Mouse (Mus musculus) lung, adult 2 months (tissue): ENCODE results near the gene Ncam1. TPM values are rescaled to one million over a fixed set of nuclear protein-coding genes. Genes with fewer than 3 reads are reported as not detected.

Source experiments
- DNase-seq: peaks from one replicate; pipeline ENCODE4 v3.0.0; 2022
- H3K4me1 ChIP-seq: fragments of 200-500 bp; 2 replicates; pipeline ENCODE4 v1.6.1; 2011; ENCODE audit warnings: low read length; ENCODE audit not compliant: control insufficient read depth, insufficient read depth
- H3K4me3 ChIP-seq: fragments of 200-500 bp; replicated peaks from 2 replicates; pipeline ENCODE3; 2011; ENCODE audit warnings: low read depth, mild to moderate bottlenecking, control low read depth, low read length; ENCODE audit errors: extremely low read depth
- CTCF ChIP-seq: fragments of 200-500 bp; IDR thresholded peaks from 2 replicates; pipeline ENCODE4 v1.5.1; 2011; ENCODE audit warnings: mild to moderate bottlenecking, low read length, control low read depth; ENCODE audit not compliant: insufficient read depth
- POLR2A ChIP-seq: fragments of 200-500 bp; IDR thresholded peaks from 2 replicates; pipeline ENCODE4 v1.6.1; 2011; ENCODE audit warnings: low read depth, mild to moderate bottlenecking, control low read depth, low read length, borderline replicate concordance; ENCODE audit errors: extremely low read depth
- WGBS: fragments of 180-500 bp; shearing (Covaris S2); methylation state at CpG from one replicate; pipeline ENCODE4 v1.1.7; 2018; 5-methylcytosine and 5-hydroxymethylcytosine counted together
- polyA plus RNA-seq: library from polyadenylated mRNA; depleted of rRNA; stranded (reverse); fragments of >200 nt; gene quantifications from 2 replicates; pipeline ENCODE4 v1.2.3, GENCODE M21; 2012

Gene Ncam1
- polyA plus RNA-seq, 1 experiment: 1.5 TPM

DNA sequence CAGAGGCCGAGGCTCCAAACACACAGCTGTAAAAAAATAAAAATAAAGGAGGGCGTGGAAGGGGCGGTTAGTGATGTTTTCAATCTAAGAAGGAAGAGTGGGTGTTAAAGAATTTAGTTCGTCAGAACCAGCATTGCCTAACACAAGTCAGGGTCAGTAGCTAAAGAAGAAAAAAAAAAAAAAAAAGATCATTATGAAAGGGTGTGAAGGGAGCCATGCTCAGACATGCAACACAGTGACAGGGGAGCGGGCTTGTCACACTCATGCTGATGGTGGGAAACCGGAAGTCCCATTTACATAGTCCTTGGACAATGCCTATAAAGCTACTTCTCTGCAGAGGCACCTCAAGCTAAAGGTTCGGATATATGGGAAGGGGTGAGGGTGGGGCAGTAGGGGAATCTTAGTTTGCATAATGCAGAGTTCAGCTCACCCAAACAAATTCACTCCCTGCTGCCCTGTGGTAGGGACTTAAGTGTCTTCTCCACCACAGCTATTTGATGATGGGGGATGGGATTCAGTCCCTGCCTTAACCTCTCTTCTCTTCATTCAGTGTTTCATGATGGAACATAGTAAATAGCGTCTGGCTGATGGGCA, 269.3 kb downstream of the Ncam1 start:
- TF ChIP-seq CTCF (no peak), POLR2A (no peak)
- WGBS: 66% methylated on average over 8 of the region's 8 CpGs

DNA sequence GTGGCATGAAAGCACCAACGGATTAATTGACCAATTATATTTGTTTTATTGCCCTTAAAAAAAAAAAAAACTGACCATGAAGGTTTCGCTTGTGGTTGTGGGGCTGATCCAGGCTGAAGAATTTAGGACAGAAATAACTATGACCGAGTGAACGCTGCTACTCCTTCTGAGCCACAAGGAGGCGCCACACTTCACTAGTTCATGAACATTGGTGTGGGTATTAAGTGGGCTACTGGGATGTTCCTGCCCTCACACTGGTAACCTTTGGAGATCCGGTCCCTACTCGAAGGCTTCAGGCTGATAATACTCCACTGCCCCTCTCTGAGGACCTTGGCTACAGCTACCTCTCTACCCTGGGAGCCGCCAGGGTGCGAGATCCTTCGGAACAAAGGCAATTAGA, 269.8 kb downstream of the Ncam1 start:
- TF ChIP-seq CTCF (no peak), POLR2A (no peak)
- no peak overlapping the region for H3K4me3 ChIP-seq
- no peaks in the 10 kb centered on the region for H3K4me1 ChIP-seq
- no peak for DNase-seq
- WGBS: 62% methylated on average over 10 of the region's 10 CpGs

More for the DNA sequence above, 269.3 kb downstream of the Ncam1 start:
- no peak for DNase-seq
- H3K4me3 ChIP-seq: no peak overlapping the region
- H3K4me1 ChIP-seq: no peaks in the 10 kb centered on the region

DNA sequence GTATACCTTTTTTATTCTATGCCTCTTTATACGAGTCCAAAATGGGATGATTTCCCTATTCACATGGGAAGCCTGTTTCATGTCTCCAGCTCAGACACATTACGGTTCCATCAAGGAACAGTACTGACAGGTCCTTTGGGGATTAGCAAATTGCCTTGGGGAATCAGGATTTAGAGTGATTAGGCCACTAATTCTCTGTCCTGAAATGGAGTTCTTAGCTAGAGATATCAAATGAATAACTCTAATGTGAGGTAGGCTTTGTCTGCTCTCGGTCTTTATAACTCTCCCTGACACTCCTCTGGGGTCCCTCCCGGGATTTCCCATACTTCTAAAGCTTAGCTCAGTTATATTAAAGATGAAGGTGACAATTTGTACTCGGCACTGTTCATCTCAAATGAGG, 270.7 kb downstream of the Ncam1 start:
- 87% methylated on average over 5 of the region's 5 CpGs for WGBS
- no peaks in the 10 kb centered on the region for H3K4me1 ChIP-seq
- H3K4me3 ChIP-seq: no peak overlapping the region
- TF ChIP-seq POLR2A: no peak
- no peak for TF ChIP-seq CTCF
- no peak for DNase-seq

DNA sequence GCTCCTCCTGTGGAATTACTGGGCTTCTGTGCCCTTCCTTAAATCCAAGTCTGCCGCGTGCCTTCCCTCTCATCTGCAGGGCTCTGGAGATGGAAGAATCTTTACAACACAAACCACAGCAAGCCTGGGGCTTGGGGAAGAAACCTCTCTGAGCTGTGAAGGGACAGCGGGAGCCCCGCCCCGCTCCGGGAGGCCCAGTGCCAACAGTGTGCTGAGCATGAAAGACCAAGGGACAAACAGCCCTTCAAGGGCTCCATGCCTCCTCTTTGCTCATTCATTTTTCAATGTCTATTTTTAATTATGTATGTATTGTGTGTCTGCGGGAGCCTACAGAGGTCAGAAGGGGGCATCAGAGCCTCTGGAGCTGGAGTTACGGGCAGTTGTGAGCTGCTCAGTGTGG, 271.4 kb downstream of the Ncam1 start:
- DNase-seq: no peak
- 81% methylated on average over 8 of the region's 8 CpGs for WGBS
- Histone ChIP-seq H3K4me3 (no peak overlapping the region), H3K4me1 (no peaks in the 10 kb centered on the region)
- TF ChIP-seq POLR2A (no peak), CTCF (no peak)

GRCm38 (mm10) chr9:49524721-49525120, 274.0 kb downstream of the Ncam1 start:
- no peak for TF ChIP-seq CTCF
- no peak for TF ChIP-seq POLR2A
- H3K4me3 ChIP-seq: no peak overlapping the region
- 75% methylated on average over 9 of the region's 9 CpGs for WGBS
- no peak for DNase-seq
- no peaks in the 10 kb centered on the region for H3K4me1 ChIP-seq

- DNase-seq: no peak
- Histone ChIP-seq H3K4me3 (no peak overlapping the region), H3K4me1 (no peaks in the 10 kb centered on the region)
- 84% methylated on average over 9 of the region's 9 CpGs for WGBS
- TF ChIP-seq CTCF: no peak
- TF ChIP-seq POLR2A: no peak
These were observed 274.8 kb downstream of the Ncam1 start for GRCm38 (mm10) chr9:49523881-49524280.

- Histone ChIP-seq H3K4me1 (no peaks in the 10 kb centered on the region), H3K4me3 (no peak overlapping the region)
- no peak for TF ChIP-seq POLR2A
- no peak for TF ChIP-seq CTCF
- 63% methylated on average over 2 of the region's 2 CpGs for WGBS
- DNase-seq: no peak
These were observed 284.4 kb downstream of the Ncam1 start for GRCm38 (mm10) chr9:49514306-49514705.

DNA sequence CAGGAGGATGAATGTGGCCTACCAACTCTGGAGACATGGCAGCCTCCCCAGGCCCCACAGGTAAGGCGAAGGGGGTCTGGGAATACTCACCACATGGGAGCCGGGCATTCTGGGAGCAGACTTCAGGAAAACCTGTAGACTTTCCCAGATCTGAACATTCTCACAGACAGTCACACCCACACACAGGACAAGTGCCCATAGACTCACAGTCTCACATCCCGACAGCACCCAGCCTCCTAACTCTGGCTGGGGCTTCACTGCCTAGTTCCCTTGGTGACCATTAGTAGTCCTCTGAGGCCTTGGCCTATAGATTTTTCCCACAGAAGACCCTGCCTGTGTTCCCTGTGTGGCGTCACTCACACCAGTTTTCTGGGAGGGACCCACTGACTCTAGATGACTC, 288.1 kb downstream of the Ncam1 start:
- DNase-seq: no peak
- TF ChIP-seq CTCF (no peak), POLR2A (no peak)
- no peak overlapping the region for H3K4me3 ChIP-seq
- no peaks in the 10 kb centered on the region for H3K4me1 ChIP-seq
- WGBS: 93% methylated on average over 4 of the region's 4 CpGs

GRCm38 (mm10) chr9:49509628-49510027, 289.1 kb downstream of the Ncam1 start:
- TF ChIP-seq POLR2A: no peak
- no peak for TF ChIP-seq CTCF
- WGBS: 91% methylated on average over 8 of the region's 8 CpGs
- H3K4me3 ChIP-seq: no peak overlapping the region
- no peaks in the 10 kb centered on the region for H3K4me1 ChIP-seq
- DNase-seq: no peak

GRCm38 (mm10) chr9:49509094-49509493, 289.6 kb downstream of the Ncam1 start:
- DNase-seq: no peak
- WGBS: 96% methylated on average over 3 of the region's 3 CpGs
- H3K4me1 ChIP-seq: no peaks in the 10 kb centered on the region
- TF ChIP-seq POLR2A (no peak), CTCF (no peak)
- H3K4me3 ChIP-seq: no peak overlapping the region
